Mouse (Mus musculus): Measurements from ENCODE around the gene Isyna1.

Isyna1 gene

GRCm38 (mm10) chr8:70605871-70606779 lies 12.0 kb downstream of the Isyna1 start:
- no peak for DNase-seq (ENCODE audit: low spot score)

GRCm38 (mm10) chr8:70606780-70607602 lies 12.8 kb downstream of the Isyna1 start:
- no peak for DNase-seq (ENCODE audit: low spot score)

- DNase-seq (ENCODE audit: low spot score) = no peak
These were observed 13.4 kb downstream of the Isyna1 start for GRCm38 (mm10) chr8:70607603-70607897.

- peak; percentile 86 for DNase-seq (ENCODE audit: low spot score)
These were observed 13.9 kb downstream of the Isyna1 start for GRCm38 (mm10) chr8:70607898-70608748.

- DNase-seq (ENCODE audit: low spot score) = peak; percentile 60
These were observed 14.7 kb downstream of the Isyna1 start, which contains the start of gene Ssbp4 for GRCm38 (mm10) chr8:70608749-70609367. Gene Ssbp4, minus strand, starts transcription at chr8:70608872.

- peak; percentile 98 for DNase-seq (ENCODE audit: low spot score)
These were observed 15.2 kb downstream of the Isyna1 start for GRCm38 (mm10) chr8:70609368-70609848.

GRCm38 (mm10) chr8:70609849-70610795 lies 15.9 kb downstream of the Isyna1 start:
- peak; percentile 95 for DNase-seq (ENCODE audit: low spot score)

GRCm38 (mm10) chr8:70610796-70611771 lies 16.9 kb downstream of the Isyna1 start:
- peak; percentile 85 for DNase-seq (ENCODE audit: low spot score)

- peak; percentile 92 for DNase-seq (ENCODE audit: low spot score)
These were observed 17.7 kb downstream of the Isyna1 start for GRCm38 (mm10) chr8:70611849-70612248.

- DNase-seq (ENCODE audit: low spot score) = no peak
These were observed 19.6 kb downstream of the Isyna1 start for GRCm38 (mm10) chr8:70613763-70614162.

- no peak for DNase-seq (ENCODE audit: low spot score)
These were observed 20.3 kb downstream of the Isyna1 start for GRCm38 (mm10) chr8:70614469-70614868.

- DNase-seq (ENCODE audit: low spot score) = no peak
These were observed 21.1 kb downstream of the Isyna1 start for GRCm38 (mm10) chr8:70615281-70615680.

- DNase-seq (ENCODE audit: low spot score) = no peak
These were observed 21.7 kb downstream of the Isyna1 start, which contains the start of gene Lrrc25 for GRCm38 (mm10) chr8:70615894-70616293. Gene Lrrc25, plus strand, starts transcription at chr8:70616155.

GRCm38 (mm10) chr8:70616645-70617044 lies 22.5 kb downstream of the Isyna1 start:
- no peak for DNase-seq (ENCODE audit: low spot score)

- DNase-seq (ENCODE audit: low spot score) = no peak
These were observed 23.8 kb downstream of the Isyna1 start for GRCm38 (mm10) chr8:70617985-70618384.

GRCm38 (mm10) chr8:70618888-70619334 lies 24.7 kb downstream of the Isyna1 start:
- no peak for DNase-seq (ENCODE audit: low spot score)

- DNase-seq (ENCODE audit: low spot score) = no peak
These were observed 28.0 kb downstream of the Isyna1 start for GRCm38 (mm10) chr8:70622220-70622619.

- no peak for DNase-seq (ENCODE audit: low spot score)
These were observed 30.9 kb downstream of the Isyna1 start for GRCm38 (mm10) chr8:70625104-70625503.

- no peak for DNase-seq (ENCODE audit: low spot score)
These were observed 32.9 kb downstream of the Isyna1 start for GRCm38 (mm10) chr8:70627041-70627440.

All from MN1 (cell line).